Mouse (Mus musculus) forebrain, embryonic 13.5 days (tissue): ENCODE results near the gene Kiss1r. TPM values are rescaled to one million over a fixed set of nuclear protein-coding genes. Genes with fewer than 3 reads are reported as not detected.
A peak's percentile ranks its signal among the peaks of the same experiment; 100 is the strongest.

ENCODE experiments used
- ATAC-seq: fragments of 200-750 bp; cut with Nextera tagmentation; 2 replicates; pipeline ENCODE4 v1.8.0; 2017
- H3K27ac ChIP-seq: fragments of 300-500 bp; sonication (generic); 2 replicates; pipeline ENCODE4 v1.5.1; 2015; ENCODE audit warnings: inconsistent platforms, mild to moderate bottlenecking, moderate library complexity
- H3K27me3 ChIP-seq: fragments of 300-500 bp; sonication (generic); 2 replicates; pipeline ENCODE4 v1.6.1; 2015; ENCODE audit warnings: mild to moderate bottlenecking, inconsistent platforms
- H3K36me3 ChIP-seq: fragments of 300-500 bp; sonication (generic); 2 replicates; pipeline ENCODE4 v1.6.1; 2015; ENCODE audit warnings: mild to moderate bottlenecking, inconsistent platforms; ENCODE audit not compliant: poor library complexity, severe bottlenecking
- H3K4me1 ChIP-seq: fragments of 300-500 bp; sonication (generic); 2 replicates; pipeline ENCODE4 v1.6.1; 2015; ENCODE audit warnings: inconsistent platforms
- H3K4me2 ChIP-seq: fragments of 300-500 bp; sonication (generic); 2 replicates; pipeline ENCODE4 v1.6.1; 2015; ENCODE audit warnings: inconsistent platforms, mild to moderate bottlenecking, moderate library complexity
- H3K4me3 ChIP-seq: fragments of 300-500 bp; sonication (generic); 2 replicates; pipeline ENCODE4 v1.5.1; 2015; ENCODE audit warnings: mild to moderate bottlenecking, inconsistent platforms
- H3K9ac ChIP-seq: fragments of 300-500 bp; sonication (generic); 2 replicates; pipeline ENCODE4 v1.6.1; 2015; ENCODE audit warnings: mild to moderate bottlenecking, inconsistent platforms
- H3K9me3 ChIP-seq: fragments of 300-500 bp; sonication (generic); replicated peaks from 2 replicates; pipeline ENCODE4 v1.6.1; 2016; ENCODE audit warnings: inconsistent platforms
- WGBS: fragments of 180-500 bp; shearing (Covaris S2); methylation state at CpG from one replicate; pipeline ENCODE4 v1.1.7; 2015; 5-methylcytosine and 5-hydroxymethylcytosine counted together
- polyA plus RNA-seq: library from polyadenylated mRNA; unstranded; fragments of >200 nt; fragmentation: Nextera tagmentation; extraction: Ambion mirVana; gene quantifications from 2 replicates; pipeline ENCODE4 v1.2.1, GENCODE M21; 2015

The Kiss1r gene
- polyA plus RNA-seq, 1 experiment from 2014 or later, result 1.3 TPM

GRCm38 (mm10) chr10:79934794-79935569, 18.2 kb downstream of the Kiss1r start:
- peaks cover 32% of the 10 kb centered on the region for H3K4me1 ChIP-seq
- peaks cover 26% of the 10 kb centered on the region for H3K36me3 ChIP-seq
- 93% methylated on average over 16 of the region's 16 CpGs for WGBS
- H3K9ac ChIP-seq, result no peak overlapping the region
- no peaks in the 10 kb centered on the region for H3K9me3 ChIP-seq
- 0 out of 2 replicates have a peak overlapping the region, but pooled peaks have one; percentile 15 for H3K27ac ChIP-seq
- H3K4me2 ChIP-seq, result no peak overlapping the region
- H3K27me3 ChIP-seq, result no peaks in the 10 kb centered on the region
- H3K4me3 ChIP-seq, result no peak overlapping the region
- ATAC-seq, result no peak

GRCm38 (mm10) chr10:79936284-79936910, 19.6 kb downstream of the Kiss1r start:
- Histone ChIP-seq H3K27ac (no peak overlapping the region), H3K4me1 (peaks cover 27% of the 10 kb centered on the region), H3K9me3 (no peaks in the 10 kb centered on the region), H3K36me3 (peaks cover 16% of the 10 kb centered on the region), H3K27me3 (no peaks in the 10 kb centered on the region), H3K9ac (peak overlapping the region; percentile 8; the same call in 1 of the 2 replicates), H3K4me2 (no peak overlapping the region), H3K4me3 (no peak overlapping the region)
- ATAC-seq, result no peak
- WGBS, result 83% methylated on average over 10 of the region's 10 CpGs

- peak overlapping the region; percentile 8; the same call in 1 of the 2 replicates for H3K9ac ChIP-seq
- no peak overlapping the region for H3K4me3 ChIP-seq
- peaks cover 16% of the 10 kb centered on the region for H3K36me3 ChIP-seq
- H3K9me3 ChIP-seq, result no peaks in the 10 kb centered on the region
- H3K27me3 ChIP-seq, result no peaks in the 10 kb centered on the region
- 67% methylated on average over 27 of the region's 27 CpGs for WGBS
- H3K4me2 ChIP-seq, result no peak overlapping the region
- ATAC-seq, result no peak
- no peak overlapping the region for H3K27ac ChIP-seq
- peaks cover 27% of the 10 kb centered on the region for H3K4me1 ChIP-seq
Measured at GRCm38 (mm10) chr10:79936911-79937441, 20.2 kb downstream of the Kiss1r start.

GRCm38 (mm10) chr10:79937775-79938526, 21.2 kb downstream of the Kiss1r start:
- Histone ChIP-seq H3K4me3 (no peak overlapping the region), H3K4me2 (no peak overlapping the region), H3K36me3 (peaks cover 10% of the 10 kb centered on the region), H3K9ac (no peak overlapping the region), H3K4me1 (peaks cover 21% of the 10 kb centered on the region), H3K9me3 (no peaks in the 10 kb centered on the region), H3K27ac (no peak overlapping the region), H3K27me3 (no peaks in the 10 kb centered on the region)
- WGBS, result 76% methylated on average over 11 of the region's 11 CpGs
- ATAC-seq, result no peak

- no peak overlapping the region for H3K4me3 ChIP-seq
- no peak overlapping the region for H3K27ac ChIP-seq
- no peaks in the 10 kb centered on the region for H3K9me3 ChIP-seq
- no peaks in the 10 kb centered on the region for H3K27me3 ChIP-seq
- H3K4me2 ChIP-seq, result no peak overlapping the region
- H3K9ac ChIP-seq, result no peak overlapping the region
- H3K36me3 ChIP-seq, result peaks cover 10% of the 10 kb centered on the region
- H3K4me1 ChIP-seq, result peaks cover 21% of the 10 kb centered on the region
- WGBS, result 73% methylated on average over 7 of the region's 7 CpGs
- no peak for ATAC-seq
Measured at GRCm38 (mm10) chr10:79940749-79941148, 24.0 kb downstream of the Kiss1r start.

GRCm38 (mm10) chr10:79942988-79943387, 26.2 kb downstream of the Kiss1r start:
- H3K9ac ChIP-seq, result no peak overlapping the region
- H3K4me1 ChIP-seq, result peaks cover 21% of the 10 kb centered on the region
- H3K4me3 ChIP-seq, result no peak overlapping the region
- no peak overlapping the region for H3K27ac ChIP-seq
- H3K9me3 ChIP-seq, result no peaks in the 10 kb centered on the region
- no peak for ATAC-seq
- no peak overlapping the region for H3K4me2 ChIP-seq
- H3K36me3 ChIP-seq, result peaks cover 15% of the 10 kb centered on the region
- 83% methylated on average over 1 of the region's 1 CpGs for WGBS
- H3K27me3 ChIP-seq, result no peaks in the 10 kb centered on the region

- WGBS, result 75% methylated on average over 9 of the region's 9 CpGs
- ATAC-seq, result no peak
- no peak overlapping the region for H3K27ac ChIP-seq
Measured at GRCm38 (mm10) chr10:79943471-79943901, 26.7 kb downstream of the Kiss1r start.

GRCm38 (mm10) chr10:79945507-79946234, 28.9 kb downstream of the Kiss1r start:
- Histone ChIP-seq H3K9ac (peak overlapping the region; percentile 6; the same call in 1 of the 2 replicates), H3K9me3 (no peaks in the 10 kb centered on the region), H3K27me3 (no peaks in the 10 kb centered on the region), H3K36me3 (peaks cover 39% of the 10 kb centered on the region), H3K4me1 (peaks cover 21% of the 10 kb centered on the region), H3K4me2 (peak overlapping the region; percentile 14; the same call in 1 of the 2 replicates), H3K27ac (peak overlapping the region; percentile 54), H3K4me3 (no peak overlapping the region)
- 23% methylated on average over 16 of the region's 16 CpGs for WGBS
- ATAC-seq, result peak; percentile 27; the same call in 1 of the 2 replicates

More at GRCm38 (mm10) chr10:79943471-79943901, 26.7 kb downstream of the Kiss1r start:
- H3K27me3 ChIP-seq, result no peaks in the 10 kb centered on the region
- H3K4me2 ChIP-seq, result no peak overlapping the region
- no peak overlapping the region for H3K9ac ChIP-seq
- H3K4me3 ChIP-seq, result no peak overlapping the region
- H3K4me1 ChIP-seq, result peaks cover 21% of the 10 kb centered on the region
- H3K9me3 ChIP-seq, result no peaks in the 10 kb centered on the region
- H3K36me3 ChIP-seq, result peaks cover 17% of the 10 kb centered on the region

- Histone ChIP-seq H3K27ac (no peak overlapping the region), H3K36me3 (peaks cover 46% of the 10 kb centered on the region), H3K4me1 (peaks cover 21% of the 10 kb centered on the region), H3K9me3 (no peaks in the 10 kb centered on the region), H3K4me3 (no peak overlapping the region), H3K27me3 (no peaks in the 10 kb centered on the region), H3K4me2 (no peak overlapping the region; the same call in 1 of the 2 replicates), H3K9ac (peak overlapping the region; percentile 38; the same call in 1 of the 2 replicates)
- 19% methylated on average over 7 of the region's 7 CpGs for WGBS
- ATAC-seq, result no peak
Measured at GRCm38 (mm10) chr10:79946752-79947322, 30.1 kb downstream of the Kiss1r start.

GRCm38 (mm10) chr10:79947502-79947901, 30.7 kb downstream of the Kiss1r start:
- H3K36me3 ChIP-seq, result peaks cover 41% of the 10 kb centered on the region
- H3K27ac ChIP-seq, result no peak overlapping the region
- peaks cover 21% of the 10 kb centered on the region for H3K4me1 ChIP-seq
- WGBS, result 72% methylated on average over 6 of the region's 6 CpGs
- no peaks in the 10 kb centered on the region for H3K9me3 ChIP-seq
- H3K27me3 ChIP-seq, result no peaks in the 10 kb centered on the region
- no peak for ATAC-seq
- H3K4me2 ChIP-seq, result no peak overlapping the region
- H3K4me3 ChIP-seq, result no peak overlapping the region
- no peak overlapping the region for H3K9ac ChIP-seq

- H3K9me3 ChIP-seq, result no peaks in the 10 kb centered on the region
- no peak overlapping the region for H3K4me2 ChIP-seq
- no peak for ATAC-seq
- H3K4me1 ChIP-seq, result peaks cover 21% of the 10 kb centered on the region
- H3K9ac ChIP-seq, result no peak overlapping the region
- no peak overlapping the region for H3K27ac ChIP-seq
- 95% methylated on average over 4 of the region's 4 CpGs for WGBS
- peaks cover 53% of the 10 kb centered on the region for H3K36me3 ChIP-seq
- no peak overlapping the region for H3K4me3 ChIP-seq
- no peaks in the 10 kb centered on the region for H3K27me3 ChIP-seq
Measured at GRCm38 (mm10) chr10:79949873-79950272, 33.1 kb downstream of the Kiss1r start.
